Mouse (Mus musculus) kidney, adult 2 months (tissue): ENCODE data around the gene Atp12a.

Experiments used
- CTCF ChIP-seq: fragments of 200-500 bp; conservative IDR thresholded peaks from 2 replicates; pipeline ENCODE4 v1.5.1; 2011; ENCODE audit warnings: low read depth, mild to moderate bottlenecking, control low read depth, low read length, moderate library complexity, mixed read lengths; ENCODE audit not compliant: insufficient read depth, insufficient read length
- POLR2A ChIP-seq: fragments of 200-500 bp; IDR thresholded peaks from one replicate; pipeline ENCODE4 v1.6.1; 2011; ENCODE audit warnings: low read depth, low read length, control low read depth

DNA sequence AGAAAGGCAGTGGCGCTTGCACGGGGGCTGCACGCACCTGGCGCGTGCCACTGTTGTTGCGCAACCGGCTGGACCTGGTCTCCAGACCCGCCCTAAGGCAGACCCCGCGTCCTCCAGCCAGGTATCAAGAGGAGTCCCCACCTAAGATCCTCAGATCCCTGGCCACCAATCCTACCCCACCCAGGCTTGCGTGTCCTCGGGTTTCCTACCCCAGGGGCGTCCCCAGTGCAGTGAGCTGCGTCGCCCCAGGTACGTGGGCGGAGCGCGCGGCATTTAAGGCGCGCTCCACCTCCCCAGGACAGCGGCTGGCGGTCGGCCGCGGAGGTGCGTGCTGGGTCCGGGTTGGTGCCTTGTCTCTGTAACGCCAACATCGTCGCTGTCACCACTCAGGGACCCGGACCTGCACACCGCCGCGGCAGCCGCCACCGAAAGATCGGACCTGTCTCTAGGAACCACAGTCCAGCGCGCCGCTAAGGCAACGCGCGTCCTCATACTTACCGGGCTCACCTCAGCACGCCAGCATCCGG, at the start of gene Atp12a:
- no peak for TF ChIP-seq CTCF
- TF ChIP-seq POLR2A = no peak
